Mouse (Mus musculus): Measurements from ENCODE around the gene Tspan5.

The Tspan5 gene

DNA sequence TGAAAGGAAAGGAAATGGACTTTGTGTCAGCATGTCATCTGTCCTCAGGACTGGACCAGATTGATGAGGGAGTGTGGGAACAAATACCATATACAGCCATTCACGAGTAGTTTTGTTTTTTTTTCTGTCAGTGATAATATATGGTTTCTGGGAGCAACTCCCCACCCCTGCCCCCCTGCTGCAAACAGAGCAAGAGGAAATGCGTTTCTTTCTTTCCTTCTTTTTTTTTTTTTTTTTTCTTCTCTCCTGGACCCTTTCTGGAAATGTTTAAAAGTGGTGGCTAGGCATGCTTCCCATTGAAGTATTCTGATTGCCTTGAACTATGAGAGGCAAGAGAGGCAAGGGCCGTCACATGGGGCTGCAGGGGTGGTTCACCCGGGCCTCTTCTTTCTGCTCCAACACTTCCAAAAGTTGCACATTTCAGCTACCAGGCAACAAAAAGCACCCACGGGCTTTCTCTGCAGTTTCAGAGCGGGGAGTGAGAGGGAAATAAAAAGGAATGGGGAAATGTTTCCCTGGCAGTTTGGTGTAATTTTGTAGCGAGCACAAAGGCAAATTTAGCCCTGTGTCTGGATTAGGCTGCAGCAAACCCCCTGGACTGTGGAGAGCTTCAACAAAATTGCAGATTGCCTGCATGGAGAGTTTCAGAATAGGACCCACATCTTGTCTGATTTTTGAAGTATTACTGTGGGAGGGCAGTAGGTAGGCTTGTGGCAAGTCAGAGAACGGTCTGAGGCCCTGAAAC is 2.2 kb downstream of the Tspan5 start:
- DNase-seq (ENCODE audit: low read depth, low spot score), result no peak

DNA sequence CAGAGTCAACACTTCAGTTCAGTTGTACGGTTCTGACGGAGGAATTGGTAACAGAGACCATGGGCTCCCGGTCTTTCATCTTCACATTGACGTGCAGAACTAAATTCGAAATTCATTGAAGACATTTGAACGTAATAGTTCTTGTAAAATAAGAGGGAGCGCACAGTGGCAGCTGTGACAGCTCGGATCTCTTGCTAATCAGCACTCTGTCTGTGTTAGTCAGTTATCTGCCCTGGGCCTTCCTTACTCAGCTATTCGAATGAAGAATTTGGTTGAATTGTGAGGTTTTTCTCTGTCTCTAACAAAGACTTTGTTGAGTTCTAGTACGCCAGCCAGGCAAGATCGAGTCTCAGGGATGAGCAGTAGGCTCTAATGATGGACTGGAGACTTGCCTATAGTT is 3.1 kb downstream of the Tspan5 start:
- no peak for DNase-seq (ENCODE audit: low read depth, low spot score)

DNA sequence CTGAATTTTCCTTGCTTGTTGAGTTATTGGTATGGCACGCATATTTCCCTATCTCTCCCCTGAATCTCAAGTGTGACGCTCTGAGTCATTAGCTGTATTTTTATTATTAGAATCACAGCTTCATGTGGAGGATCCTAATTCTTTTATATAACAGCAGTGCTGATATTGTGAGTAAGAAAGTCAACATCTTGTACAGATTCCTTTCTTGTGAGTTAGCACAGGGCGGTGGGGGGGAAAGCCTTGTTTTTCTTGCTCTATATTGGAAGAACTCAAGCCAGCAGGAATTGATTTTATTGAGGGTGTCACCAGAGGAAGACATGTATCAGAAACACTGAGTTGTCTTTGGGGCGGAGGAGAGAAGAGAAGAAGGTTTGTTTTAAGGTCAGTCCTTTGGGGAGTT is 3.6 kb downstream of the Tspan5 start:
- DNase-seq (ENCODE audit: low read depth, low spot score), result no peak

DNA sequence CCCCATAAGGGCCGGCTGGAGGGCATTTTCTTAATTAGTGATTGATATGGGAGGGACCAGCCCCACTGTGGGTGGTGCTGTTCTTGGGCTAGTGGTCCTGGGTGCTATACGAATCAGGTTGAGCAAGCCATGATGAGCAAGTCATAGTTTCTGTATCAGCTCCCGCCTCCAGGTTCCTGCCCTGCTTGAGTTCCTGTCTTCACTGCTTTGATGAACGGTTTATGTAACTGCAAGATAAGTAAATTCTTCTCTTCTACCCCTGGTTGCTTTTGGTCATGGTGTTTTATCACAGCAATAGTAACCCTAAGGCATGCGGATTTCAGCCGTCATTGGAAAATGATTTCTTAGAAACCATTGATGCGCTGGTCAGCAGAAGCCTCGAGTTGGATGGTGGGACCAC is 4.6 kb downstream of the Tspan5 start:
- no peak for DNase-seq (ENCODE audit: low read depth, low spot score)

DNA sequence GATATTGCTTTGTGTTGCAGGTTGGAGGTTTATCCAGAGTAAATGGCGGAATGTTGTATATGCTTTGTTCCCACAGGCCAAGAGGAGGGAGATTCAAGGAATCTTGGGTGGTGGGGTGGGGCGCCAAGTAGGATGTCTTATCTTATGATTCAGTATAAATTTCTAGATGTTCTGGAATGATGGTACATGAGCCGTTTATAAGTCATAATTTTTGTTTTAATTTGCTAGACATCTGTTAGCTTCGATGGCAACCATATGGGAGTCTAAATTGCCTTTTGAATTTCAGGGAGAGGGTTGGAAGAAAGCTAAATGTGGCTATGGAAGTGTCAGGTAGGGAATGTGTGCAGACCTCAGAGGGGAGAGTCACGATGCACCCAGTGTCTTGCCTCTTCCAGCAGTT is 5.0 kb downstream of the Tspan5 start:
- no peak for DNase-seq (ENCODE audit: low read depth, low spot score)

DNA sequence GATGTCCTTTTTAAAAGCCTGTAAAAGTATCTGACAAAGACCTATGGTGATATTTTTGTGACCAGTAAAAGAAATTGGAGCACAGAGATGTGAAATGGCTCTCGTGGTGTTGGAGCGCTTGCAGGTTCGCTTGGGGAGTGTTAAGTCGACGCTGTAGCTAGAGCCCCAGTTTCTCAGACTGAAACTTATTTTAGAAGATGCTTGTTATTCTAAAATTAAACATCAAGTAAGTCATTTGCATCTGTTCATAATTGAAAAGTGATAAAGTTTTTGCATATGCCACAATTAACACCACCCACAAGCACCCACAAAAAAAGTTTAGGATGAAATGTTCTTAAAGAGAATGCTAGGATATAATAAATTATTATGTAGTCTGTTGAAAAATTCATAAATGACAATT is 6.0 kb downstream of the Tspan5 start:
- DNase-seq (ENCODE audit: low read depth, low spot score), result no peak

DNA sequence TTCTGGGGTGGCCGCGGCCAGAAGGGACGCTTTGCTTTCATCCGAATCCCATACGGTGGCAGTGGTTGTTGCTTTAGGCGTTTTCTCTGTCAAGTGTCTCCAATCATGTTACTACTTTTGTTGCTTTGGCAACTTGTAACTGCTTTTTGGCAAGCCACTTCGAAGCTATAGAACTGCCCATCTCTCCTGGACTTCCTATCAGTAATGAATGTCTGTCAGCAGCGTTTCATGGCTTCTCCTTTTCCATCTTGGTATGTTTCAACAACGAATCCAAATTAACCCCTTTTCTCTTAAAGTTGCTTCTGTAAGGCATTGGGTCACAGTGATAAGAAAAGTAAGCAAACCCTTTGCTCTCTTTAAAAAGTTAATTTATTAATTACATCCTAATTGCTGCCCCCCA is 7.7 kb downstream of the Tspan5 start:
- DNase-seq (ENCODE audit: low read depth, low spot score), result no peak

DNA sequence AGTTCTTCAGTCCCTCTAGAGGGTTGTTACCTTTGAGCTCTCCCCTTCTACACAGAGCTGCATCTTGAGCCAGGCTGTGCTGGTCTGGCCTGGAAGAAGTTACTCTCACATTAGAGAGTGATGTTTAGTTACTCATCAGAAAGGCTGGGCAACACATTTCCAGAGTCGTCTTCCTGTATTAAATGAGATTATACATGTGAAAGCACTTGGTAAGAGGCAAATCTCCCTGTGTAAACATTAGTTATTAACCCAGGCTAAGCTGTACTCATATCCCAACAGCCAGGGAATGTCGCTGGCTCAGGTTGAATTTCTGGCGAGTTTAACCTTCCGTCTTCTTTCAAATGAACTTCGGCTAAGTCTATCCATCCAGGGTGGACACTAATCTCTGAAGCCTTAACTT is 9.3 kb downstream of the Tspan5 start:
- DNase-seq (ENCODE audit: low read depth, low spot score), result no peak

DNA sequence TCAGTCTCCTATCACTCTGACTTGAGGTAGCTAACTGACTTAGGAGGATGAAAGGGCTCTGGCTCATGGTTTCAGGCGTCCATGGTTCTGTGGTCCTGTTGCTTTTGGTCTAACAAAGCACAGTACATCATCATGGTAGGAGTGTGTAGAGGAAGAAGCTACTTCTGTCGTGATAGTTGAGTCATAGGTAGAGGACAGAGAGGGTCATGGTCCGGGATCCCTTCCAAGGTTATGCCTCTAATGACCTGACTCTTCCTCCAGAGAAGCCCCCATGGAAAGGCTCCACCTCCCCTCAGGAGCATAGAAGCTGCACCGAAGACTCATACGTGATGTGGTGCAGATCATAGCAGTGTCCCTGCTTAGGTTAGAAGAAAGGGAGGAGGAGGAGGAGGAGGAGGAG is 10.1 kb downstream of the Tspan5 start:
- DNase-seq (ENCODE audit: low read depth, low spot score), result no peak

DNA sequence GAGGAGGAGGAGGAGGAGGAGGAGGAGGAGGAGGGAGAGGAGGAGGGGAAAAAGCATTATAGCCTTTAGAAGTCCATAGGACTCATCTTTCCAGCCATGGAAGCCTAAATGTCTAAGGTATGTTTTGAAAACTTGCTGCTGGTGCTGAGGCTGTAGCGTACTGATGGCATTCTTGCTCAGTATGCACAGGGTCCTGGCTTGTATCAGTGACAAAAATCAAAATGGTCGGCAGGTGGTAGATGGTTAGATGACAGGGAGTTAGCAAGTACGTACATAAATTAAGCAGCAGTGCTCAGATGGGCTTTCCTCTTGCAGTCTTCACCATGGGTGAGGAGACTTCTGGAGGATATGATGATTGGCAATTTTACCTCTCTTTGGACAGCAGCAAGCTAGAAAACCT is 10.8 kb downstream of the Tspan5 start:
- no peak for DNase-seq (ENCODE audit: low read depth, low spot score)

DNA sequence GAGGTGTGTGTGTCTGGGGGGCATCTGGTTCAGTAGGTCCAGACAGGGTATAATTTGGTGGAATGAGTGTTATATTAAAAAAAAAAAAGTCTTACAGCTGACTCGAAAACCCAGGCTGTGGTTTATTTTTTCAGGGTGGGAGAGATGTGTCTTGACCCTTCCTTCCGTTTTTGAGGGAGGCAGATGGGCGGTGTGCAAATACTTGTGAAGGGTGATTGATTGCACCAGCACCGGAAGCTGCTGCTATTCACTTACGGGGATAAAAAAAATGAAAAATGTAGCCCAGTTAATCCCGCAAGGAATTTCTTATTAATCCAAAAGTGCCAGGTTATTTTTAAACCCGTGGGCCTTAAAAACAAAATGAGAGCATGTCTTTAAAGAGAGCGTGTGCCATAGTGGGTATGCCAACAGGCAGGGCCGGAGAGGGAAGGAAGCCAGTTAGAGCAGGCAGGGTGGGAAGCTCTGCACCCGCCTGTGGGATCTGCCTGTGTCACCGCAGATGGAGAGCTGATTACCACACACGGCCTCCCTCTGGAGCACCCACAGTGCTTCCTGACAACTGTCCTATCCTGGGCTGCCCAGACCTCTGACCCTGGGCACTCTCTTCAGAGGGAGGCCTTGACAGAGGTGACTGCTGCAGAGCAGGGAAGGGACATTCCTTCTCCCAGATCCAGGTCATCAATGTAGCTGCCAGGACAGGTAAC is 11.3 kb downstream of the Tspan5 start:
- no peak for DNase-seq (ENCODE audit: low read depth, low spot score)

DNA sequence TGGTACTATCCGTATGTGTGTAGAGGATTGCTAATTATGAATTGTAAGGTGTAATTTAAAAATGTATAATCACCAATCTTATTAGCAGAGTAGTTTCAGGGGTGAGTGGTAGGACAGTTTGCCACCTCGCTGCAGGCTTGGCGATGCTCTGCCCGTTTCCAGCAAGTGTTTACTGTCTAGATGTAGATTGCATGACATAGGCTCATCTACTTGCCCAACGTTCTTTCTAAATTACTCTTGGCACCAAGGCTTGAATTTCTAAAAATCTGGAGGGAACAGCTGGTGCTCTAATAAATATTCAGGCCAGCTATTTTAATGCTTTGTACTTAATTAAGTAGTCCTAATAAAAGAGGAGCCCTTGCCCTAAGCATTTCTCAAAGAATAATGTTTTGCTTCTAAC is 12.3 kb downstream of the Tspan5 start:
- no peak for DNase-seq (ENCODE audit: low read depth, low spot score)

DNA sequence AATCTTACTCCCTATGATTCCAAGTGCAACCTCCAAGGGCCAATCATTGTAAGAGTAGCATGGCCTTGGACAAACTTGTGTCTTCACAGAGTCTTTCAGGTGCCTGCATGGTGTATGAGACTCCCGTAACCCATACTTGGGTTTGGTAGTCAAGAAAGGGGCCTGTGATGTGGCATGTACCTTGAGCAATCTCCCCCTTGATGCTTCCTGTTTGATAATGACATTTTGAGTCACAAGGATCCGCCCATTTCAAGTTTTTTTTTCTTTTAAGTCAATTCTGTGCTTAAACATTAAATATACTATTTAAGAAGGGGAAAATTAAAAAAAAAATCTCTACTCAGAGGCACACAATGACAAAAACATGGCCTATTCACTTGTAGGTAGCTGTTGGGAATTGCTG is 15.3 kb downstream of the Tspan5 start:
- no peak for DNase-seq (ENCODE audit: low read depth, low spot score)

DNA sequence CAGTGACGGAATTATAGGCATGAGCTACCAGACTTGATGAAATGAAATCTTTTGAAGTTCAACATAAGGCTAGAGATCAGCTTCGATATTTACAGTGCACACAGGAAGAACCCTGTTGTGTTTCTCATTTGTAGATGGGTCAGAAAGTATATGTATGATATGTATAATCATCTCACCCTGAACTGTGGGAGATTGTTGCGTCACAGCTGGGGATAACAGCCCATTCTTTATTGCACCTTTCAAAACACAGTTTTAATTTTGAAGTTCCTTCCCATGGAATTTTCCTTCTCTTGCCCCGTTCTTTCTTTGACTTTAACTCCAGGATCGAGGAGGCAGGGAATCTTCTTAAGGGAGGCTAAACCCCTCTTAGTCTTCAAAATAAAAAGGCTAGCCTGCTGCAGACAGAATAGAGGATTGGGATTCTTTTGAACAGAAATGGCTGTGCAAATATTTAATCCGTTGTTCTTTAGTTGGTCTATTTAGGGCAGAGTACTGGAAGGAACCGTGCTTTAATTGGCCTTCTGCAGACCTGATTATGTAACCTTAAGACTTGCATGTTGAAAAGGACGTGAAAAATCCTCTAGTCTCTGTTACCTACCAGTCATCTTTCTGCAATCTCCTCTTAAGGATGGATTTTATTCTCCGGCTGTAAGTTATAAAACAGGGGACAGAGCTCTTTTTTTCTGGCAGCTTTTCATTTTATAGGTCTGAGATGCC is 18.1 kb downstream of the Tspan5 start:
- no peak for DNase-seq (ENCODE audit: low read depth, low spot score)

DNA sequence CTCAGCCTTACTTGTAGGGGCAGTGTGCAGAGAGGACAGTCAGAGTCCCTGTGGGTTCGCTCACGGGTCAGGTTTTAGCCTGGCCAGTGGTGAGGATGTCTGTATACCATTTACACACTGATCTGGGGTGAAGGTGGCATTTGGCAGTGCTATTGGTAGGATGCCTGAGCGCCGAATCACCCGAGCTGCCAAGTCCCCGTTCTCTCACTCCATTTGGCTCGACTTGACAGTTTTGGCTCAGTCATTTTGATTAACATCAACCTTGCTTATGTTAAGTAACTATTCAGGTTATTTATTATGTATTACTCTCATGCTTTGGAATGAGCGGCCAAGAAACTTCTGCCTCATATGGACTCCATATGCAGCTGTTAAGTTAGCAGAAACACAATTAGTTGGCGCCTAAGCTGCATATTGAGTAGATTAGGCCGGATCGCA is 18.7 kb downstream of the Tspan5 start:
- peak; percentile 59 for DNase-seq (ENCODE audit: low read depth, low spot score)

DNA sequence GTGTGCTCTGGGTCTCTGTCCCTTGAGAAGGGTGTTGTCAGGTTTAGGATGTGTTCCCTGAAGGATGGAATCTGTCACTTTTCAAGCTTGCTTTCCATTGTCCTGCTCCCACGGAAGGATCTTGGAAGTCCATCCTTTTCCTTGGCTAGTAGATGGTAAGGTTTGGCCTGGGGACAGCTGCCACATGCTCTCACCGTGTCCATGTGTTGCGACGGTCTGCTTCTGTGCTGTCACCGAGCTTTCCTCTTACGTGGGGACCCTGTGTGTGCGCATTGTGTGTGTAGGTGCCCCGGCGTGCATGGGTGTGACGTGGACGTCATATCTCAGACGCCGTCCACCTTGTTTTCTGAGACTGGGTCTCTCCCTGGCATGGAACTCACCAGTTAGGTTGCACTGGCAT is 19.5 kb downstream of the Tspan5 start:
- DNase-seq (ENCODE audit: low read depth, low spot score), result no peak

DNA sequence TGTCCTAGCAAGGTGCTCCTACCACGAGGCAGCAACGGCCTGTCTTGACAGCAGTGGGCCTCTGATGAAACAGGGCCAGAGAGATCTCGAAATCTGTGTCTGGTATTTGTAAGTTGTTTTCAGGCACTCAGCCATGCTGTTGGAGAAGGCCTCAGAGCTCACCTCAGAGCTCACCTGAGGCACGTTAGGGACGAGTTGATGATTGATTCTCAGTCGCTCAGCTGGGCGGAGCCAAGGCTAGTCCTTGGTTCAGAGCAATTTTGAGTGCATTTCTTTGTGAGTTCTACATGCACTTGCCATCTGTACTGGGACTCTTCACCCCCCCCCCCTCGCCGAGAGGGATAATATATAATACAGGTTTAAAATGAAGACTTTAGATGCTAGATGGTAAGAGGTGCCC is 21.9 kb downstream of the Tspan5 start:
- DNase-seq (ENCODE audit: low read depth, low spot score), result no peak

DNA sequence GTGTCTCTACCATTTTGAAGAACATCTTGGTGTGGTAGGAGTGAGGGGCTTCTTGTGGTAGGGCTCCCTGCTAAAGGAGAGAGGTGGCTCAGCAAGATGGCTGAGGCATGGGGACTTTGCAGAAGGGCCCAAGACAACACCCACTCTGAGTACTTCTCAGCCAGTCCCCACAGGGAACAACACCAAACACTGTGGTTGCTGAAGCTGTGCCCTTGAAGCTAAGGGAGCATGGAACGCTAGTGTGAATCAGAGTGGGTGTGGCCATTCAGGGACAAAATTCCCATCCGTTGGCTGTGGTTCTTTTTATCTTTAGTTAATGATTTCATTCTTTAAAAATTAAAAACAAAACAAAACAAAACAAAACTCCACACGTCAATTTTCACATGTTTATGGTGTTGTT is 22.8 kb downstream of the Tspan5 start:
- no peak for DNase-seq (ENCODE audit: low read depth, low spot score)

DNA sequence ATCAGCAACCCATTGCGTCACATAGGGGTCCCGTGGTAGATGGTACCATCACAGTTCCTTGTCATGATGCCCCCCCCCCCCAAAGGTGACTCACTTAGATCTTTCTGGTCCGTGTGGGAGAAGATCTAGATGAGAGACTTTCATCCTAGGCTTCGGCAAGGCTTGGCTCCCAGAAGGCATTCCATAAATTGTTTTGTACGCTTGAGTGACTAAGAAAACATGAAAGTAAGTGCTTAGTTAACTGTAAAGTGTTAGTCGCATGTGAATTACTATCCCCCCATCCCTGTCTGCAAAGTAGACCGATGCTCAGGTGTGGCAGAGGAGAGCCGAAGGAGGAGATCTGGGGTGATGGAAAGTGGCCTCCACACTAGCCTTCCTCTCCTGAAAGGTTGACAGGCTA is 25.0 kb downstream of the Tspan5 start:
- DNase-seq (ENCODE audit: low read depth, low spot score), result no peak

DNA sequence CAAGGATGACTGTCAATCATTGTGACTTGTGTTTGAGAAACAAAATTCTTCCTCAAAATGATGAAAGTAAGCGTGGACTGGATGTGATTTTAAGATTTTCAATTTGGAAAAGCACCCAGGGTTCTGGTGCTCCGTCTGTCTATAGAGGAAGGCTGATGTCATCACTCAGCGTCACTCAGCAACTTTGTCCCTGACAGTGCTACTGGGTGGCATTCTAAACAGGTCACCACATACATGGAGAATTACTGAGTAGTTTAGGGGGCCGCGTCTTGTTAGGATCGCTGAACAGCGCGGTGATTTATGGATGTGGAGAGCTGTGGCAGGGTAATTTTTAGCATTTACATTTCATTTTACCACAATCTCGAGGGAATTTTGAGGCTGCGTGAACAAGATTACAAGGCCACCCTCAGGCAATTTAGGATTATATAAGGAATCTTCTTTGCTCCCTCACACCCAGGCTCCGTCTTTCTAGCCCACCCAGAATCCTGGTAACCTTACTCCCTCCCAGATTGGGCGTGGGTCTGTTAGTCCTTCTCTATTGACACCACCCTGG is 26.6 kb downstream of the Tspan5 start:
- DNase-seq (ENCODE audit: low read depth, low spot score), result no peak

DNA sequence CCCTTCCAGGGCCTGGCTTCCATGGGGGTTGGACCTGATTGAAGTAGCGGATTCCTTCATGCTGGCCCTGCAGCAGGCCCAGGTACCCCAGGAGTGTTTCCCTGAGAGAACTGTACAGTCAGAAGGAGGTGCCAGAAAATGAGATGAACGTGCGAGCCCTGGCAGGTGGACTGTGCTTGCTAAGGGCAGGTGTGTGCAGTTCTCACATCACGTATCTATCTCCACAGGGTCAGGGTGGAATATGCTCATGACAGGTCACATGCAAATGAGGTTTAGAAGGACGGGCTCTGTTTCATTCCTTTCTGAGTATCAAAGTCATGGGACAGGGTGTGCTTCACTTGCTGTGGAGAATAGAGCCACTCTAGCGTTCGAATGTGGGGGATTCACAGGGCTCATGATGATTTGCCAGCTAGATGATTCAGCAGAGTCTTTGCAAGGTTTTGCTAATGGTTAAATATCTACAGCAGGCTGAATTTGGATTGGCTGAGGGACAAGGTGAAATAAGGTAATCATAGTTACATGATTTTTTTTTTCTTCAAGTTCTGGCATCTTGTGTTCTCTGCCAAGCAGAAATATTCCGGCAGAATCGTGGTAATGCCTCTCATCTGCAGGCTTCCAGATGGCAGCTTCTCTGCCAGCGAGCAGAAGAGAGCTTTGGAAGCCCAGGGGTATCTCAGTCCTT is 28.8 kb downstream of the Tspan5 start:
- no peak for DNase-seq (ENCODE audit: low read depth, low spot score)
